Mouse (Mus musculus): ENCODE measurements around the gene Kit. TPM values are rescaled to one million over a fixed set of nuclear protein-coding genes. Genes with fewer than 3 reads are reported as not detected.

Kit gene
- polyA plus RNA-seq, 1 experiment from 2014 or later, result 49.0 TPM

DNA sequence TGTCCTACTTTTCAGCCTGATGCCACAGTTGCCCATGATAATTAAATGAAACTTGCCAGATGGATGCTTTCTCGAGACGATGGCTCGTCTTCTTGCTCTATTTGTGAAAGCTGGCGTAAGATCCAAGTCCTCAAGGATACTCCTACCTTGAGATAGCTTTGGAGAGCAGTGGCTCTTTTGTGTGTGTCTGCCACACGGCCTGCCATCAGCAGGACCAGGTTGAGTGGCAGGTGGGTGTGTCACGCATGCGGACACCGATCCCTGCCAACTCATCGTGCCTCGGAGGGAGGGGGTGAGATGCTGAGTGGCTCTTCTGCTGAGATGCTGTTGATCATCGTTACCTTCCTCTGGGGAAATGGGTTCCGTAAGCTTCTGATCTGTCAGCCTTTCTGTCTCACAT is 60.7 kb downstream of the Kit start:
- no peak for ATAC-seq
- Histone ChIP-seq H3K4me3 (ENCODE audit: low read depth, low read length) (no peak overlapping the region), H3K4me1 (ENCODE audit: control insufficient read depth, insufficient read depth, low read length) (peaks cover 4% of the 10 kb centered on the region), H3K9me3 (replicated peaks; ENCODE audit: control insufficient read depth, low read length, poor library complexity, severe bottlenecking) (no peaks in the 10 kb centered on the region), H3K27ac (ENCODE audit: low read length) (0 out of 2 replicates have a peak overlapping the region, but pooled peaks have one; percentile 29), H3K27me3 (ENCODE audit: control insufficient read depth, insufficient read depth, low read depth, low read length) (no peaks in the 10 kb centered on the region), H3K4me2 (ENCODE audit: low read length) (no peak overlapping the region), H3K9ac (ENCODE audit: low read depth, low read length) (no peak overlapping the region), H3K36me3 (ENCODE audit: control insufficient read depth, insufficient read depth, low read length) (no peaks in the 10 kb centered on the region)
- WGBS, result 53% methylated on average over 12 of the region's 12 CpGs

DNA sequence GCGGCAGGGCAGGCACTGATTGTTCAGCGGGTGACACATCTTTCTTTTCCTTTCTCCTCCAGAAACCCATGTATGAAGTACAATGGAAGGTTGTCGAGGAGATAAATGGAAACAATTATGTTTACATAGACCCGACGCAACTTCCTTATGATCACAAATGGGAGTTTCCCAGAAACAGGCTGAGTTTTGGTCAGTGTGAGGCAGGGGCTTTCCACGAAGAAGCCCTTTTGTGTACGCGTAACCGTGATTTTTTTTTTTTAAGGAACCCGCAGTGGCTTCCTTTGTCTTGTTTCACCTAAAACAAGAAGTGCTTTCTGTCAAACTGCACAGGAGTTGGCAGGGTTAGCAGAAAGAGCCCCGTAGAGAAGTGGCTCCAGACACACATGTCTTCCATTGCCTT is 65.9 kb downstream of the Kit start:
- Histone ChIP-seq H3K27ac (ENCODE audit: low read length) (no peak overlapping the region), H3K9ac (ENCODE audit: low read depth, low read length) (no peak overlapping the region), H3K4me1 (ENCODE audit: control insufficient read depth, insufficient read depth, low read length) (peaks cover 4% of the 10 kb centered on the region), H3K4me3 (ENCODE audit: low read depth, low read length) (no peak overlapping the region), H3K36me3 (ENCODE audit: control insufficient read depth, insufficient read depth, low read length) (peaks cover 7% of the 10 kb centered on the region; the same call in 1 of the 2 replicates), H3K27me3 (ENCODE audit: control insufficient read depth, insufficient read depth, low read depth, low read length) (no peaks in the 10 kb centered on the region), H3K9me3 (replicated peaks; ENCODE audit: control insufficient read depth, low read length, poor library complexity, severe bottlenecking) (no peaks in the 10 kb centered on the region), H3K4me2 (ENCODE audit: low read length) (no peak overlapping the region)
- no peak for ATAC-seq
- 88% methylated on average over 11 of the region's 11 CpGs for WGBS

DNA sequence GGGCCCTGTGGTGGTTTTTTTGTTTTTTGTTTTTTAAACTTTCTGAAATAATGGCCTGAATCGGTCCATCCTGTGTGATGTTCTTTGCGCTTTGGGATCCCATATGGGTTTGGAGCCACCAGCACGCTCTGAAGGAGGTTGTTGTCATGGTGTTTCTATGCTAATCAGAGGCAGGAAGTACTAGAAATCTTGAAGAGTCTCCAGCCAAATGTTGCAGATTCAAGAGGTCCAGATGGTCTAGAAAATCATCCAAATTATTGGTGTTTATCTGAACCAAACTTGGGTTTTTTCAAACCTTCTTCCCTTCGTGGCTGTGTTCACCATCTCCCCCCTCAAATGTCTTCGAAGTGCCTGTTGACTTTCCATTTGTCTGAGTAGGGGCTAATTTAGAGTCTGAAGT is 72.3 kb downstream of the Kit start:
- no peak overlapping the region for H3K9ac ChIP-seq (ENCODE audit: low read depth, low read length)
- peaks cover 2% of the 10 kb centered on the region; the same call in 1 of the 2 replicates for H3K4me1 ChIP-seq (ENCODE audit: control insufficient read depth, insufficient read depth, low read length)
- no peaks in the 10 kb centered on the region for H3K27me3 ChIP-seq (ENCODE audit: control insufficient read depth, insufficient read depth, low read depth, low read length)
- no peak for ATAC-seq
- no peak overlapping the region for H3K27ac ChIP-seq (ENCODE audit: low read length)
- H3K4me3 ChIP-seq (ENCODE audit: low read depth, low read length), result no peak overlapping the region
- 92% methylated on average over 5 of the region's 5 CpGs for WGBS
- H3K9me3 ChIP-seq (replicated peaks; ENCODE audit: control insufficient read depth, low read length, poor library complexity, severe bottlenecking), result no peaks in the 10 kb centered on the region
- no peak overlapping the region for H3K4me2 ChIP-seq (ENCODE audit: low read length)
- H3K36me3 ChIP-seq (ENCODE audit: control insufficient read depth, insufficient read depth, low read length), result peaks cover 3% of the 10 kb centered on the region

DNA sequence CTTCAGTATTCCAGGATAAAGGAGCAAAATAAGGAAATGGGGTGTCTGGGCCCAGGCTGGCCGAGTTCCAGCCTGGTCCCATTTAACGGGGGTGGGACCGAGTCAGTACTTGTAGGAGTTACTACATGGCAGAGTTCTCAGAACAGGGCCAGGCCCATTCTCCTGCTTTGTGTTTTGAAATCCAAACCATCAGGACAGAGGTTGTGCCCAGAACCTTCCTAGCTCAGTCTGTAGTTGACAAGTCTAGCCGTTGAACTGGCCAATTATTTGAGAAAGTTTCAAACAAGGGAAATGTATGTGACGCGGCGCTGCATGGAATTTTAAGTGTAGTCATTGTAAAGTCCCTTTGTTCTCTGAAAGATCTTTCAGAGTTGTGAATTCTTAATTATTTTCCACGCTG is 75.8 kb downstream of the Kit start:
- peaks cover 24% of the 10 kb centered on the region for H3K36me3 ChIP-seq (ENCODE audit: control insufficient read depth, insufficient read depth, low read length)
- WGBS, result 47% methylated on average over 8 of the region's 8 CpGs
- ATAC-seq, result no peak

DNA sequence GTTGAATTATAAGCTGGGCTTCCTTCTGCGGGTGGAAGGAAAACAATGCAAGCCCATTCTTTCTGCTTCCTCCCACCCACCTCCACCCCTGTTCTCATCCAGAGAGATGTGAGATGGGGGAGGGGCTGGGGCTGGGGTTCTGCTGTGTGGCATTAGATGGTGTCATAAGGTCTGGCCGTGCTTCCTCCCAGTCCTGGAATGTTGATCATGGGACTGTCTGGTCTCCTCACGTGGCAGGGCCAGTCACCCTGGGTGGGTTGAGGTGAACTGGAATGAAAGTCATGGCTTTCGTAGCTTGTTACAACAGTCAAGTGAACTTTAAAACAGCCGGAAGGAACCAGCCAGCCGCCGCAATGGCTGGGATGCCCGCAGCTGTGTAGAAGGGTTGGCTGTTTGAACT is 78.7 kb downstream of the Kit start:
- no peak for ATAC-seq
- peaks cover 24% of the 10 kb centered on the region for H3K36me3 ChIP-seq (ENCODE audit: control insufficient read depth, insufficient read depth, low read length)
- peaks cover 2% of the 10 kb centered on the region; the same call in 1 of the 2 replicates for H3K4me1 ChIP-seq (ENCODE audit: control insufficient read depth, insufficient read depth, low read length)
- H3K27me3 ChIP-seq (ENCODE audit: control insufficient read depth, insufficient read depth, low read depth, low read length), result no peaks in the 10 kb centered on the region
- no peaks in the 10 kb centered on the region for H3K9me3 ChIP-seq (replicated peaks; ENCODE audit: control insufficient read depth, low read length, poor library complexity, severe bottlenecking)
- no peak overlapping the region for H3K4me2 ChIP-seq (ENCODE audit: low read length)
- no peak overlapping the region for H3K9ac ChIP-seq (ENCODE audit: low read depth, low read length)
- H3K4me3 ChIP-seq (ENCODE audit: low read depth, low read length), result no peak overlapping the region
- H3K27ac ChIP-seq (ENCODE audit: low read length), result no peak overlapping the region
- WGBS, result 95% methylated on average over 8 of the region's 8 CpGs

More for the DNA sequence above, 75.8 kb downstream of the Kit start:
- Histone ChIP-seq H3K4me1 (ENCODE audit: control insufficient read depth, insufficient read depth, low read length) (peaks cover 2% of the 10 kb centered on the region; the same call in 1 of the 2 replicates), H3K27me3 (ENCODE audit: control insufficient read depth, insufficient read depth, low read depth, low read length) (no peaks in the 10 kb centered on the region), H3K4me3 (ENCODE audit: low read depth, low read length) (no peak overlapping the region), H3K9me3 (replicated peaks; ENCODE audit: control insufficient read depth, low read length, poor library complexity, severe bottlenecking) (no peaks in the 10 kb centered on the region), H3K9ac (ENCODE audit: low read depth, low read length) (no peak overlapping the region), H3K4me2 (ENCODE audit: low read length) (no peak overlapping the region), H3K27ac (ENCODE audit: low read length) (no peak overlapping the region)

DNA sequence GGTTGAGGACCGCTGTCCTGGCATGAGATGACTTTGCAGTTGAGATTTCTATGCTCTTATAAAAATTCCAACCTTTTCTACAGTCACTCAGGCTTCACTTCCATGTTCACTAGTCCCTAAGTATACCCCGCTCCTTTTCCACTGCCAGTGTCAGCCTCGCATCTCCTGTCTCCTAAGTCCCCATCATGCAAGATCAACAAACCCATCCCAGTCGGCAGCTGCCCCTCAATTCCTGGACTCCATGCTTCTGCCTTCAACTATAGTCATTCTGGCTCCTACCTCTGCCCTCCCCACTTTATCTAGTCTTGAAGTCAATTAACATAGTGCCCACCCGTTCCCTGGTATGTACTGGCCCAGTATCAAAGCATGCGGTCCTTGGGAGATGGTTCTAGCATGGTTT is 83.9 kb downstream of the Kit start:
- H3K27ac ChIP-seq (ENCODE audit: low read length), result no peak overlapping the region
- no peak for ATAC-seq
- no peak overlapping the region for H3K4me3 ChIP-seq (ENCODE audit: low read depth, low read length)
- H3K4me2 ChIP-seq (ENCODE audit: low read length), result no peak overlapping the region
- no peaks in the 10 kb centered on the region for H3K9me3 ChIP-seq (replicated peaks; ENCODE audit: control insufficient read depth, low read length, poor library complexity, severe bottlenecking)
- no peak overlapping the region for H3K9ac ChIP-seq (ENCODE audit: low read depth, low read length)
- WGBS, result 97% methylated on average over 6 of the region's 6 CpGs
- no peaks in the 10 kb centered on the region for H3K4me1 ChIP-seq (ENCODE audit: control insufficient read depth, insufficient read depth, low read length)
- H3K36me3 ChIP-seq (ENCODE audit: control insufficient read depth, insufficient read depth, low read length), result peaks cover 13% of the 10 kb centered on the region
- no peaks in the 10 kb centered on the region for H3K27me3 ChIP-seq (ENCODE audit: control insufficient read depth, insufficient read depth, low read depth, low read length)

DNA sequence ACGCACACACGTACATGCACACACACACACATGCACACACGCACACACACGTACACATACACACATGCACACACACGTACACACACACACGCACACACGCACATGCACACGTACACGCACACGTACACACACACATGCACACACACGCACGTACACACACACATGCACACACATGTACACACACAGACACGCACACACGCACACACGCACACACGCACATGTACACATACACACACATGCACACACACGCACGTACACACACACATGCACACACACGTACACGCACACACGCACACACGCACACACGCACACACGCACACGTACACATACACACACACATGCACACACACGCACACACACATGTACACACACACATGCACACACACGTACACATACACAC is 85.6 kb downstream of the Kit start:
- no peaks in the 10 kb centered on the region for H3K27me3 ChIP-seq (ENCODE audit: control insufficient read depth, insufficient read depth, low read depth, low read length)
- no peaks in the 10 kb centered on the region for H3K36me3 ChIP-seq (ENCODE audit: control insufficient read depth, insufficient read depth, low read length)
- H3K27ac ChIP-seq (ENCODE audit: low read length), result no peak overlapping the region
- 96% methylated on average over 27 of the region's 27 CpGs for WGBS
- H3K4me1 ChIP-seq (ENCODE audit: control insufficient read depth, insufficient read depth, low read length), result no peaks in the 10 kb centered on the region
- ATAC-seq, result no peak
- no peak overlapping the region for H3K4me3 ChIP-seq (ENCODE audit: low read depth, low read length)
- no peaks in the 10 kb centered on the region for H3K9me3 ChIP-seq (replicated peaks; ENCODE audit: control insufficient read depth, low read length, poor library complexity, severe bottlenecking)
- H3K9ac ChIP-seq (ENCODE audit: low read depth, low read length), result no peak overlapping the region
- no peak overlapping the region for H3K4me2 ChIP-seq (ENCODE audit: low read length)

DNA sequence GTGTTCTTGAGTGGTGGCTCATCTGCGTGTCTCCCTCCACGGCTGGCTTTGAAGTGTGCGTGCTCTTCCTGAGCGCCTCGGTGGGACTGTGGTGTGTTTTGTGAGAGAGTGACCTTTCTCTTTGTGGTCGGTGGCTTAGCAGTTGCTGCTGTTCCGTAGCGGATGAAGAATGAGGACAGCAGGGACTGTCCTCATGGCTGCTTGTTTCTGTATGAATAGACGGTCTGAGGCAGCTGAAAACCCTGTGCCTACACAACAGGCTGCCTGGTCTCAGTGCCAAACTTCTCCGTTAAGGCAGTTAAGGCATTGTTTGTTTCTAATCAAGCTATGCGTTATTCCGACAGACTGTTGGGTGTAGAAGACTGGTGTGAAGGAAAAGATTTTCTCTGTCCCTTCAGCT is 87.8 kb downstream of the Kit start:
- no peak overlapping the region for H3K27ac ChIP-seq (ENCODE audit: low read length)
- H3K9ac ChIP-seq (ENCODE audit: low read depth, low read length), result no peak overlapping the region
- H3K27me3 ChIP-seq (ENCODE audit: control insufficient read depth, insufficient read depth, low read depth, low read length), result no peaks in the 10 kb centered on the region
- no peak; the same call in 1 of the 2 replicates for ATAC-seq
- no peak overlapping the region for H3K4me2 ChIP-seq (ENCODE audit: low read length)
- no peaks in the 10 kb centered on the region for H3K4me1 ChIP-seq (ENCODE audit: control insufficient read depth, insufficient read depth, low read length)
- no peaks in the 10 kb centered on the region for H3K9me3 ChIP-seq (replicated peaks; ENCODE audit: control insufficient read depth, low read length, poor library complexity, severe bottlenecking)
- H3K4me3 ChIP-seq (ENCODE audit: low read depth, low read length), result no peak overlapping the region
- 52% methylated on average over 12 of the region's 12 CpGs for WGBS
- no peaks in the 10 kb centered on the region for H3K36me3 ChIP-seq (ENCODE audit: control insufficient read depth, insufficient read depth, low read length)

DNA sequence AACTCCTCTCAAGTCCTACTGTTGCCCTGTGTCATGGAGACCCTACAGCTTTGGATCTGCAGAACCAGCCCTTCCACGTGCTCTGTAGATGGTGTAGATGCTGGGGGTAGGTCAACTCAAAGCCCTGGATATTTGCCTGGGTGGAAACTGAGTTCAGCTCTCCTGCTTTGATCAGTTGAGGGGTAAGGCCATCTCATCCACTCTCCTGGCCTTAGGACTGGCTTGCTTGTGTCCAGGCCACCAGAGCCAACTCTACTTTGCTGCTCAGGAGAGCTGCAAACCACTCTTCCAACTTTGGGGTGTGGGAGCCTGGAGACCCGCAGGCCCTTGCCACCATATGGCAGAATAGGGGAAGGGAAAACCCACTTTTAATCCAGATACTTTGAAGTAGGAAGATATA is 89.1 kb downstream of the Kit start:
- H3K4me3 ChIP-seq (ENCODE audit: low read depth, low read length), result no peak overlapping the region
- no peaks in the 10 kb centered on the region for H3K36me3 ChIP-seq (ENCODE audit: control insufficient read depth, insufficient read depth, low read length)
- H3K9ac ChIP-seq (ENCODE audit: low read depth, low read length), result no peak overlapping the region
- no peak for ATAC-seq
- 85% methylated on average over 2 of the region's 2 CpGs for WGBS
- H3K4me2 ChIP-seq (ENCODE audit: low read length), result no peak overlapping the region
- no peaks in the 10 kb centered on the region for H3K27me3 ChIP-seq (ENCODE audit: control insufficient read depth, insufficient read depth, low read depth, low read length)
- no peaks in the 10 kb centered on the region for H3K4me1 ChIP-seq (ENCODE audit: control insufficient read depth, insufficient read depth, low read length)
- no peak overlapping the region for H3K27ac ChIP-seq (ENCODE audit: low read length)
- no peaks in the 10 kb centered on the region for H3K9me3 ChIP-seq (replicated peaks; ENCODE audit: control insufficient read depth, low read length, poor library complexity, severe bottlenecking)
